Mouse (Mus musculus): Measurements from ENCODE around the gene BC049352.

BC049352 gene

GRCm38 (mm10) chr9:45250306-45250705, 68.5 kb downstream of the BC049352 start:
- no peak for DNase-seq (ENCODE audit: low spot score)

DNA sequence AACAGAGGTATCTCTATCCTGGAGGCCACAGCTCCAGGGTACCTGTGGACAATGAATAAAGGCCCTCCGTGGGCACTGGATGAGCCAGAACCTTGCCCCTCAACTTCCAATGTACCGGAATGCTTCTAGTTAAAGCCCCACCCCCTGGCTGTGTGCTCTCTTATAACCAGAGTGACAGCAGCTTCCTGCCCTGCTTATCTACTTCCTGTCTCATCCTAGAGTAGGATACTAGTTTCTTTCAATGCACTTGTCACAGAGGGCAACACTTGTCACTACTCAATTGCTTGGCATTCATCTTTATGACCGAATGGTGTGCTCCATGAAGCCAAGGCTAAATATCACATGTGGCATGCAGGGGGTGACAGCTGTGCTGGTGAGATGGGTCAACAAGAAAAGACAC, 69.5 kb downstream of the BC049352 start:
- no peak for DNase-seq (ENCODE audit: low spot score)

GRCm38 (mm10) chr9:45251990-45252389, 70.2 kb downstream of the BC049352 start:
- no peak for DNase-seq (ENCODE audit: low spot score)

- no peak for DNase-seq (ENCODE audit: low spot score)
Measured at GRCm38 (mm10) chr9:45252395-45252794, 70.6 kb downstream of the BC049352 start.

GRCm38 (mm10) chr9:45254021-45254420, 72.2 kb downstream of the BC049352 start:
- DNase-seq (ENCODE audit: low spot score): no peak

GRCm38 (mm10) chr9:45254605-45255004, 72.8 kb downstream of the BC049352 start:
- DNase-seq (ENCODE audit: low spot score): no peak

DNA sequence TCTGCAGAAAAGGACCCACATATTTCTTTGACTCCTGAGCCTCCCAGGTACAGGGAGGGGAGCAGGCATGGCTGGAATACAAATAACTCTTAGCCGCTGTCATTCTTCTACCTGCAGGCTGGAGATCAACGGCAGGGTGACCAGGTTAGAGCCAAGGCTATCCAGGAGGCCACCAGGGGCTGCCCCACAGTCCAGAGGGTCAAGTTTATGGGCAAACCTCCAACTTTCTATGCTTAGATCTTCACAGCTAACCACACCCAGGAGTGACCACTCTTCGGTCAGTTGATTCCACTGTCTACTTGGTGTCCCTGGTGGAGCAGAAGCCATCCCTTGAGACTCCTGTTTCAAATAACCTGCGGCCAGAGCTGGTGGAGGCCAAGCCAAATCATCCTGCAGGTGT, 73.6 kb downstream of the BC049352 start:
- no peak for DNase-seq (ENCODE audit: low spot score)

- no peak for DNase-seq (ENCODE audit: low spot score)
Measured at GRCm38 (mm10) chr9:45255967-45256366, 74.2 kb downstream of the BC049352 start.

DNA sequence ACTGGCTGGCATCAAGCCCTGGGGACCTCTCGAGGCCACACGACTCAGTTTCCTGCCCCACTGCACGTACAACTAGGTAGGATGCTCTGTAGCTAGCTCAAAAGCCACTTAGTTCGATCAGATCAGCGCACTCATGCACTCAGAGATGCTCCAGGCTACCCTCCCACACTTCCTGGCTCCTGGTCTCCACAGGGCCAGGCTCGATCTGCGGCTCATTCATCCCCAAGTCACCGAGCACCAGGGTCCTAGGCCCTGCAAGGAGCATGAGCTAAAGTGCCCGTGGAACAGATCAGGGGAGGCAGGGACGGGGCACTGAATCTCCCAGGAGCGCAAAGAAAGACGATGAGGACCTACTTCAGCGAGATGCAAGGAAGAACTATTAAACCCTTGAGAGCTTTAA, 77.3 kb downstream of the BC049352 start:
- DNase-seq (ENCODE audit: low spot score): no peak

DNA sequence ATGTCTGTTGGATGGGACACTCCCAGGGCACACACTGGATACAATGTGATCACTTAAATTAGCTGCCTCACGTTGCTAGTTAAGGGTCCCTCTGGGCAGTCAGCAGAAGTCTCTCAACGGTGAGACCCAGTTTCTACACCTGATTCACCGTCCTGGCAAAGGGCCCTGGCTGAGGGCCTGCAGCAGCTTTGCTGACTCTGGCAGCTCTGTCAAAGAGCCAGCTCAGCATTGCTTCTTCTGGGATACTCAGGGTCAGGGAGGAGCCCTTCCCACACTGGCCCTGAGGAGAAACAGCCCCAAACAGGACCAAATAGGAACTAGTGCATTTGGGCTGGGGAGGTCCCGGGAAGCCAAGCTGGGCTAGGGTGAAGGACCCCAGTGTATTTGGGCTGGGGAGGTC, 79.7 kb downstream of the BC049352 start:
- DNase-seq (ENCODE audit: low spot score): no peak

DNA sequence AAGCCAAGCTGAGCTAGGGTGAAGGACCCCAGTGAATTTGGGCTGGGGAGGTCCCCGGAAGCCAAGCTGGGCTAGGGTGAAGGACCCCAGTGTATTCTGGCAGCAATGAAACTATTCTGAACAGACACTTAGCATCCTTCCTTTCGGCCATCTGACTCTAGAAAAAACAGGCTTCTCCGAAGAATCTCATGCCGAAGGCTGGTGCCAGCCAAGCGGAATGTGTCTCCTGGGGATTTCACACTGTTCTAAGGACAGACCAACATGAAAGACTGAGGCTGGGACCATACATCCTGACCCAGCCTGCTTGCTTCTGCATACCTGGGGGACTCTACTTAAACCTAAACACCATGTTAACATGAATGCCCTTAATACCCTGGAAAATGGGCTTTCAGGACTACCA, 80.1 kb downstream of the BC049352 start:
- DNase-seq (ENCODE audit: low spot score): no peak

DNA sequence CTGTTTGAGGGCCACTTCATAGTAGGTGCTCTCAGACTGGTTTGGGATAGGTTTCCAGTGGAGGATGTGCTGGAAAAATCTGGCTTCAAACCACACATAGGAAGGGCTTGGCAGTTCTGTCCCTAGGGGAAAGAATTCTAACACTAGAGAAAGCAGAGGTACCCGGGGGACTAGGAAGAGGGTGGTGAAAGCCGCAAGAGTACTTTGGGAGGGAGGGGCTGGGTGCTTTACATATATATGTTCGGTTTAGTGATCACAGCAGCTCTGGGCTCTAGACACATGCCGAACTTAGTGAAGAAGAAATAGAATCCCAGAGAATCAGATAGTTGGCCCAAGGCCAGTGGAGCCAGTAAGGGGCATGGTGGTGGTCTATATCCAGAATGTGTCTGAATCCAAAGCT, 85.3 kb downstream of the BC049352 start:
- DNase-seq (ENCODE audit: low spot score): no peak

DNA sequence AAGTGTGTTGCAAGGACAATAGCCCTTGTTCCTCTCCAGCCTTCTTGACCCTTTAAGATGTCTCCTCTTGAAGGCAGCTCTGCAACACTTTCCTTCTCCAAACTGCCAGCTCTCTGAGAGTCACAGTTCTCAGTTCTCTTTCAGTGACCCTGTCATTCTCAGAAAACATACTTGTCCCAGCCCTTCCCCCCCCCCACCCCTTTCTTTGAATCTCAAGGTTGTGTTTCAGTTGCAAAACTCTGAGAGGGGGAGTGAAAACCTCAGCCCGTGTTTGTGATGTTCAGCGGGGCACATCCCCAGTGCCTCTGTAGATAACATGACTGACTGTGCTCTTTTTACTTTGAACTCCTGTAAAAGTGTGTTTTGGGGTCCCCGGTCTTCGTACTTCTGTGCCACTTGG, 86.3 kb downstream of the BC049352 start:
- DNase-seq (ENCODE audit: low spot score): no peak

DNA sequence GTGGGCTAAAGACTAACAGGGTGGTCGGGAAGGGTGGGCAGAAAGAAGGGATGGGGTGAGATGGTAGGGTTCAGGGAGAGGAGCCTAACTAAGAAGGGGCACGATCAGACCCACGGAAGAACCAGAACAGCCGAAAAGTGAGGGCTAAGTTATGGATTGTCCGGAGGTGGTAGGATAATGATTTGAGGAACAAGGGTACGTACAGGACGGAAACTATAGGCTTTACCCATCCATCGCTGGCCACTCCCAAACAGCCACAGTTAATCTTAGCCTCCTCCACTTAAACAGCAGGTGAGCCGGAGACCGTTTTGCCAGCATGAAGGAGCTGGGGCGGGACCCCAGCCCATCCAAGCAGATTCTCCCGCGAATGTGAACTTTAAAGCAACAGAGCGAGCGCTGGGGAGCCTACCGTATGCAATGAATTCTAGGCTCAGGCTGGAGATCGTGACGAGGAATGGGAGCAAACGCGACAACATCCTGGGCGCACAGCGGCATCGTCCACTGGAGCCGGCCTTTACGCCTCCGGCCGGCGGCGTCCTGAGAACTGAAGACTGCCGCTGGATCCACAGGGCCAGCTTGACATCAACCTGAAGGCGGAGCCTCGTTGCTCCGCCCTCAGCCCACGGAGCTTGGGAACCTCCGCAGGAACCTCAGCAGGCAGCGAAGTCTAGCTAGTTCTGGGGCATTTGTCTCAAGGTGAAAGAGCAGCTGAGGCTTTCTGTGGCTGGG, 87.0 kb downstream of the BC049352 start, which contains the start of gene Il10ra:
Il10ra (minus strand) TSS at position 553 of the 729 bp plus-strand sequence.
- no peak for DNase-seq (ENCODE audit: low spot score)

DNA sequence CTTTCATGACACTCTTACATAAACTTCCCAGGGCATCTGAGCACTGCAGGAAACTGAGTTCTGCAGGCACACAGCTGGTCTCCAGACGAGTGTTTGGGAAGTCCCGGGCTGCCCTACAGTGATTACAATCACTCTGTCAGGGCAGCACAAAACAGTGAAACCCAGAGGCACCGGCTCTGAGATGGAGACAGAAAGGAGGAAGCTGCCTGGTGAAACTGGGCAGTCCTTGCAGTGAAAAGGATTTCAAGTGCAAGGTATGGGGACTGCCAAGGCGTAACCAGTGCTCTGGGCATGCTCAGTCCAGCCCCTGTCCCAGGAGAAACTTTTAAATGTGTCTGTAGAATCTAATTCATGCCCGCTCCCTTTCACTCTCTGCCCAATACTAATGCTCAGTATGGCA, 90.4 kb downstream of the BC049352 start:
- DNase-seq (ENCODE audit: low spot score): no peak

DNA sequence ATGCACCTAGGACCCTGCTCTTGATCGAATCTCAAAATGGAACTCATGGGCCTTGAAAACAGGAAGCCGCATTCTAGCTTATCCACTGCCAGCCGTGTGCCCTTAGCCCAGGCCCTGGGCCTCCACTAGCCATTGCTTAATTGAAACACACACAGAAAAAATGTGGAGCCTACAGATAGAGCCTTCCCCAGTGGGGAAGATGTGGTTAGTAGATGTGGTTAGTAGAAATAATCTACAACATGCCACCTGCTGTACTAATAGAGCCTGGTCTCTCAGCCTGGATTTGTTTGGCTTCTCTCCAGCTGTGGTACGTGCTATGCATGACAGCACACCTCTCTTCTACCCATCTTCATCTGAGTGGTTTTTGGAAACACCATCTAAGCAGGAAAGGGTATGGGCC, 92.4 kb downstream of the BC049352 start:
- DNase-seq (ENCODE audit: low spot score): peak; percentile 15

- no peak for DNase-seq (ENCODE audit: low spot score)
Measured at GRCm38 (mm10) chr9:45274635-45275034, 92.8 kb downstream of the BC049352 start.

- no peak for DNase-seq (ENCODE audit: low spot score)
Measured at GRCm38 (mm10) chr9:45280059-45280458, 98.3 kb downstream of the BC049352 start.

- DNase-seq (ENCODE audit: low spot score): no peak
Measured at GRCm38 (mm10) chr9:45280891-45281290, 99.1 kb downstream of the BC049352 start.

- DNase-seq (ENCODE audit: low spot score): no peak
Measured at GRCm38 (mm10) chr9:45282466-45282865, 100.7 kb downstream of the BC049352 start.

DNA sequence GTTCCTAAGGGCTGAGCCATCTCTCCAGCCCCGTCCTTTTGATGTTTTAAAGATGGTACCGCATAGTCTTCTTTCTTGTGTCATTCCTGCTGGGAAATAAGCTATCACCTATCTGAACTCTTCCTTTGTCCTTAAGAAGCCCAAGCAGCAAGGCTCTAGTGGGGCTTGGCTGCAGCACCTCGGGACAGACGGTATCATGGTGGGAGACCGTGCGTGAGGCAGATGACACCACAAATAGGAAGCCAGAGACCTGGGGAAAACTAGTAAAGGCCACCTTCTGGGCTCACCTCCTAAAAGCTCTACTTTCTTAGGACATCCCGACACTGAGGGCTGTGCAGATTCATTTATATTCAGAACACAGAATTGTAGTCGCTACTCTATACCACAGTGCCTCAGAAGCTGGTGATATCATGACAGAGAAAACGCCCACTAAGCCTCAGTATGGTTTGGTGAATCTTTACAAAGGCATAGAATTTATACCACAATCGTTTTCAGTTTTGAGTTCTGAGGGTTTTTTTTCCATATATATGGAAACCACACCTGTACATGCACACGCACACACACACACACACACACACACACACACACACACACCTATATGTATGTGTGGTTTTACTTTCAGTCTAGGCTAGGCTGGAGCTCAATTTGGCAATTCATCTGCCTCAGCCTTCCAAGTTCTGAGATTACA, 109.8 kb downstream of the BC049352 start:
- no peak for DNase-seq (ENCODE audit: low spot score)

- no peak for DNase-seq (ENCODE audit: low spot score)
Measured at GRCm38 (mm10) chr9:45294210-45295011, 112.6 kb downstream of the BC049352 start.
